Mouse (Mus musculus) natural killer cell, adult 2 months (primary cell): ENCODE results near the gene Mmp25.

Experiments used
- DNase-seq, 2 experiments: peaks; one replicate each; pipeline ENCODE4 v3.0.0; 2022; ENCODE audit warnings: low spot score in 2 of 2

Gene Mmp25

GRCm38 (mm10) chr17:23664556-23665021 is 19.5 kb upstream of the Mmp25 start:
- DNase-seq = peak in 1 of 2 experiments; percentile 35

- peak in 1 of 2 experiments; percentile 33 for DNase-seq
Observed at GRCm38 (mm10) chr17:23661526-23661925, 16.4 kb upstream of the Mmp25 start.

GRCm38 (mm10) chr17:23660876-23661200 is 15.8 kb upstream of the Mmp25 start:
- no peak for DNase-seq

GRCm38 (mm10) chr17:23660117-23660875 is 15.2 kb upstream of the Mmp25 start, which contains the start of gene Bicdl2:
TSS of gene Bicdl2 (plus strand) at chr17:23660506.
- peak; percentile 24 to 61 for DNase-seq

- no peak for DNase-seq
Observed at GRCm38 (mm10) chr17:23658450-23658849, 13.4 kb upstream of the Mmp25 start.

- DNase-seq = no peak
Observed at GRCm38 (mm10) chr17:23654410-23654809, 9.3 kb upstream of the Mmp25 start.

GRCm38 (mm10) chr17:23654001-23654400 is 8.9 kb upstream of the Mmp25 start:
- DNase-seq = no peak

GRCm38 (mm10) chr17:23653324-23653723 is 8.2 kb upstream of the Mmp25 start:
- DNase-seq = no peak

GRCm38 (mm10) chr17:23651363-23651762 is 6.3 kb upstream of the Mmp25 start:
- DNase-seq = no peak

- DNase-seq = no peak
Observed at GRCm38 (mm10) chr17:23645894-23646293, 817 bp upstream of the Mmp25 start.

GRCm38 (mm10) chr17:23631241-23631640 is 13.8 kb downstream of the Mmp25 start:
- DNase-seq = no peak

GRCm38 (mm10) chr17:23630195-23631020 is 14.7 kb downstream of the Mmp25 start:
- DNase-seq = peak; percentile 61 to 79

- DNase-seq = no peak
Observed at GRCm38 (mm10) chr17:23627813-23628212, 17.3 kb downstream of the Mmp25 start.

- peak; percentile 12 to 52 for DNase-seq
Observed at GRCm38 (mm10) chr17:23620351-23620750, 24.7 kb downstream of the Mmp25 start.

GRCm38 (mm10) chr17:23617087-23617486 is 28.0 kb downstream of the Mmp25 start:
- DNase-seq = peak in 1 of 2 experiments; percentile 42

- DNase-seq = peak; percentile 82 to 88
Observed at GRCm38 (mm10) chr17:23610361-23610800, 34.7 kb downstream of the Mmp25 start.

- no peak for DNase-seq
Observed at GRCm38 (mm10) chr17:23609612-23610011, 35.5 kb downstream of the Mmp25 start.

GRCm38 (mm10) chr17:23605220-23605619 is 39.9 kb downstream of the Mmp25 start:
- DNase-seq = no peak

- DNase-seq = no peak
Observed at GRCm38 (mm10) chr17:23604394-23604793, 40.7 kb downstream of the Mmp25 start.

GRCm38 (mm10) chr17:23603542-23603941 is 41.5 kb downstream of the Mmp25 start:
- peak in 1 of 2 experiments; percentile 25 for DNase-seq

GRCm38 (mm10) chr17:23603077-23603476 is 42.0 kb downstream of the Mmp25 start:
- DNase-seq = no peak

GRCm38 (mm10) chr17:23601836-23602585 is 43.1 kb downstream of the Mmp25 start:
- DNase-seq = no peak
